Mouse (Mus musculus) midbrain, embryonic 11.5 days (tissue): Measurements from ENCODE around the gene Melk. TPM values are rescaled to one million over a fixed set of nuclear protein-coding genes. Genes with fewer than 3 reads are reported as not detected.

Source experiments
- ATAC-seq: fragments of 200-750 bp; cut with Nextera tagmentation; 2 replicates; pipeline ENCODE4 v1.8.0; 2017; ENCODE audit warnings: moderate TSS enrichment, moderate library complexity; ENCODE audit not compliant: low FRiP score
- DNase-seq: peaks from one replicate; pipeline ENCODE4 v3.0.0; 2015; ENCODE audit warnings: low spot score; ENCODE audit errors: missing footprints
- H3K27ac ChIP-seq: fragments of 300-500 bp; sonication (generic); 2 replicates; pipeline ENCODE4 v1.5.1; 2014; ENCODE audit warnings: low read depth, low read length
- H3K27me3 ChIP-seq: fragments of 300-500 bp; sonication (generic); 2 replicates; pipeline ENCODE4 v1.6.1; 2014; ENCODE audit warnings: mild to moderate bottlenecking, low read length, moderate library complexity, mixed read lengths; ENCODE audit not compliant: control insufficient read depth, insufficient read depth
- H3K36me3 ChIP-seq: fragments of 300-500 bp; sonication (generic); 2 replicates; pipeline ENCODE4 v1.6.1; 2014; ENCODE audit warnings: mild to moderate bottlenecking, low read length, moderate library complexity, mixed read lengths; ENCODE audit not compliant: control insufficient read depth, insufficient read depth
- H3K4me1 ChIP-seq: fragments of 300-500 bp; sonication (generic); 2 replicates; pipeline ENCODE4 v1.6.1; 2014; ENCODE audit warnings: low read length; ENCODE audit not compliant: control insufficient read depth, insufficient read depth
- H3K4me2 ChIP-seq: fragments of 300-500 bp; sonication (generic); 2 replicates; pipeline ENCODE4 v1.6.1; 2014; ENCODE audit warnings: mild to moderate bottlenecking, moderate library complexity
- H3K4me3 ChIP-seq: fragments of 300-500 bp; sonication (generic); 2 replicates; pipeline ENCODE4 v1.5.1; 2014; ENCODE audit warnings: low read depth, low read length
- H3K9ac ChIP-seq: fragments of 300-500 bp; sonication (generic); 2 replicates; pipeline ENCODE4 v1.6.1; 2014; ENCODE audit warnings: low read length
- H3K9me3 ChIP-seq: fragments of 300-500 bp; sonication (generic); 2 replicates; pipeline ENCODE4 v1.6.1; 2016; ENCODE audit warnings: low read length; ENCODE audit not compliant: control insufficient read depth
- WGBS: fragments of 180-500 bp; shearing (Covaris S2); extraction: QIAGEN DNeasy Blood & Tissue Kit; methylation state at CpG from one replicate; pipeline ENCODE4 v1.1.7; 2014; 5-methylcytosine and 5-hydroxymethylcytosine counted together
- polyA plus RNA-seq: library from polyadenylated mRNA; unstranded; fragments of >200 nt; fragmentation: Nextera tagmentation; extraction: Ambion mirVana; gene quantifications from 2 replicates; pipeline ENCODE4 v1.2.1, GENCODE M21; 2014

Melk gene
- polyA plus RNA-seq, 1 experiment from 2014 or later, result 71.6 TPM

DNA sequence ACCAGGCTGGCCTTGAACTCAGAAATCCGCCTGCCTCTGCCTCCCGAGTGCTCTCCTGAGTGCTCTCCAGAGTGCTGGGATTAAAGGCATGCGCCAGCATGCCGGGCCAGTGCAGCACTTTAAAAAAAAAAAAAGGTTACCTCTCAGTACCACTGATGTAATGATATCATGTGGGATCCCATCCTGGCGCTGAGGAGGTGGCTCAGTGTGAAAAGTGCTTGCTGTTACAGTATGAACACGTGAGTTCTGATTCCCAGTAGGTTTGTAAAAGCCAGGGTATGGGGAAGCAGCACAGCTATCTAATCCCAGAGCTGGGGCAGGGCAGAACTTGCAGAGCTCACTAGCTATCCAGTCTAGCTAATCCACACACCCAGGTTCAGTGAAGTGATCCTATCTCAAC lies 33.2 kb upstream of the Melk start:
- no peak overlapping the region for H3K4me3 ChIP-seq
- H3K4me1 ChIP-seq, result no peaks in the 10 kb centered on the region
- ATAC-seq, result no peak
- H3K9me3 ChIP-seq, result no peaks in the 10 kb centered on the region
- WGBS, result 90% methylated on average over 6 of the region's 6 CpGs
- DNase-seq, result no peak
- no peak overlapping the region for H3K4me2 ChIP-seq
- no peak overlapping the region for H3K27ac ChIP-seq
- no peaks in the 10 kb centered on the region for H3K27me3 ChIP-seq
- no peaks in the 10 kb centered on the region for H3K36me3 ChIP-seq
- H3K9ac ChIP-seq, result no peak overlapping the region

DNA sequence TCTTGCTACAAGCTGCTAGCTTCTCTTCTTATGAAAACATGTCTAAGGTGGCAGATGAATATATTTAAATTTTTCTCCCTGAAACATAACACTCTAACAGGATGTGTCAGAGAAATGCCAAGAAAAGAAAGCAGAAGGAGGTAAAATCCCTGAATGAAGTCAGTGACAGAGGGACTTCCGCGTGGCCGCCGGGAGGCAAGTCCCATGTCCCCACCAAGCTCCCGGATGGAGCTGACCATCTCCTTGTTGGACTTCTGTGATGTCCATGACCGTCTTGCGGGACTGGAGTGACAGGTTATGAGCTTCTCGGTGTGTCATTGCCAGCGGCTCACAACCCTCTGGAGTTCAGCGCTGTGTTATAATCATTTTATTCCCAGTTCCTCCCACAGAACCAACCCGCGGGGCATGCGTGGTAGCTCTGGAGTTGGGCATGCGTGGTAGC lies 31.3 kb upstream of the Melk start:
- WGBS, result 93% methylated on average over 14 of the region's 14 CpGs
- H3K4me2 ChIP-seq, result no peak overlapping the region

DNA sequence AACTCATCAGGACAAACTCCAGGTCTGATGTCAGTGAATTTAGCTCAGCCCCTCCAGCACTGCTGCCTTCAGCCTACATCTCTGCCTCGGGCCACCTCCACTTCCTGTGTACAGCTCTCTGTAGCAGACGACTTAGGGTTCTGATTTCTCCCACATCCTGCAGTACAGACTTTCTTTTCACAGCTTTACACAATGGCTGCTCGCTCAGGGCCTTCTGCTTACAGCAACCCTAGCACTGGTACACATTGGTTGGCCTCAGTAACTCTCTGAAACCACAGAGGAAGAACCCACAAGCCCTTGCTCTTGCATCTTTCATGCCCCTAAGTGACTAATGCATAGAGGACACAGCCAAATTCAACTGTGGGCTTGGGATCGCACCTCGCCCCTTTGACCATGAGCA lies 29.5 kb upstream of the Melk start:
- WGBS, result 79% methylated on average over 5 of the region's 5 CpGs
- ATAC-seq (no peak), DNase-seq (no peak)
- Histone ChIP-seq H3K27me3 (no peaks in the 10 kb centered on the region), H3K9ac (no peak overlapping the region), H3K9me3 (no peaks in the 10 kb centered on the region), H3K4me2 (no peak overlapping the region), H3K4me3 (no peak overlapping the region), H3K27ac (no peak overlapping the region), H3K36me3 (no peaks in the 10 kb centered on the region), H3K4me1 (no peaks in the 10 kb centered on the region)

More for the DNA sequence above, 31.3 kb upstream of the Melk start:
- DNase-seq (no peak), ATAC-seq (no peak)
- Histone ChIP-seq H3K27ac (no peak overlapping the region), H3K9me3 (no peaks in the 10 kb centered on the region), H3K9ac (no peak overlapping the region), H3K4me3 (no peak overlapping the region), H3K27me3 (no peaks in the 10 kb centered on the region), H3K4me1 (no peaks in the 10 kb centered on the region), H3K36me3 (no peaks in the 10 kb centered on the region)

DNA sequence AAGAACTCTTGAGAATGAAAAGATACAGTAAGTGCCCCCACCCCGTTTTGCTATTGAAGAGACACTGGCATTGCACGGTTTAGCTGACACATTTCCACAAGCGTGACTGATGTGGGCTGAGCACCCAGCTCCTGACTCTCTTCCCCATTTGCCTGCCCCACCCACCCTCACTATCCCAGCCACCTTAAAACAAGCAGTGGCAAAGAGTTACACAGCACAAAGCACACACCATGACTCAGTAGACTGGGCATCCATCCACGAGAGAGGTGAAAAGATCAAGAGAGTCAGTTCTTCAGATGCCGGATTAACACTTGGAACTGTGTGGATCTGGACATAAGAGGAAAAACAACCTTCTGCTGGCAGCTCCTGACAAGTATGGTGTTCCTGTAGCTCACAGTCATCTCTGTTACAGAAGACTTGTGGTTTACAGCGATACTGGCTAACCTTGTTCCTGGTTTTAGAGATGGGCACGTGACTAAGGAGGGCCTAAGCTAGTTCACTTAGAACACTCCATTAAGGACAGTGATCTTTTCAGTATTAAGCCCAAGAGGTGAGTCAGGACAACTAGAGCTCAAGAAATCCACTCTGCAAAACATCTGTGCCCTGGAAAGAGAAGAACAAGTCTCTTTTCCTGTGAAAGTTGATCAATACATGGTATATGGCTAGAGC lies 18.9 kb upstream of the Melk start:
- no peak overlapping the region for H3K9ac ChIP-seq
- no peaks in the 10 kb centered on the region for H3K9me3 ChIP-seq
- WGBS, result 83% methylated on average over 7 of the region's 7 CpGs
- DNase-seq, result no peak
- H3K27me3 ChIP-seq, result no peaks in the 10 kb centered on the region
- no peak overlapping the region for H3K4me3 ChIP-seq
- H3K36me3 ChIP-seq, result no peaks in the 10 kb centered on the region
- no peak overlapping the region for H3K4me2 ChIP-seq
- no peak for ATAC-seq
- no peak overlapping the region for H3K27ac ChIP-seq
- H3K4me1 ChIP-seq, result no peaks in the 10 kb centered on the region

DNA sequence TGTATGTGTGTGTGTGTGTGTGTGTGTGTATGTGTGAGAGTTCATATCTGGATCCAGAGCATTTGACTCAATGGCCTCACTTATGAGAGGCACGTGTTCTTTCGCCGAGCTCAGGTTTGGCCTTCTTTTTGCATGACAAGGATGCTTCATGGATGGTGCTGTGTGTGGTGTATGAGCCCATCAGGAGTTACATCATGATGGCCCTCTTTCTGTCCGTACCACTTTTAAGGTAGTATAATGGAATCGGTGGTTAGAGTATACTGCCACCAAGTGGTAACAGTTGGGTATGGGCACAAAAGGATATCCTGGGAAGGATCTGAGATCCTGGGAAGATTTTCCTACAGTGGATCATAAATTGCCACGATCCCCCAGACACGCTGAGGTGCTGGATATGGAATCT lies 8.1 kb upstream of the Melk start:
- 13% methylated on average over 7 of the region's 7 CpGs for WGBS
- H3K27me3 ChIP-seq, result no peaks in the 10 kb centered on the region
- no peak overlapping the region for H3K27ac ChIP-seq
- DNase-seq (peak; percentile 93), ATAC-seq (0 out of 2 replicates have a peak, but pooled peaks have one; percentile 52)
- no peak overlapping the region for H3K4me3 ChIP-seq
- H3K36me3 ChIP-seq, result no peaks in the 10 kb centered on the region
- H3K4me1 ChIP-seq, result no peaks in the 10 kb centered on the region
- no peak overlapping the region for H3K4me2 ChIP-seq
- H3K9me3 ChIP-seq, result no peaks in the 10 kb centered on the region
- no peak overlapping the region for H3K9ac ChIP-seq

DNA sequence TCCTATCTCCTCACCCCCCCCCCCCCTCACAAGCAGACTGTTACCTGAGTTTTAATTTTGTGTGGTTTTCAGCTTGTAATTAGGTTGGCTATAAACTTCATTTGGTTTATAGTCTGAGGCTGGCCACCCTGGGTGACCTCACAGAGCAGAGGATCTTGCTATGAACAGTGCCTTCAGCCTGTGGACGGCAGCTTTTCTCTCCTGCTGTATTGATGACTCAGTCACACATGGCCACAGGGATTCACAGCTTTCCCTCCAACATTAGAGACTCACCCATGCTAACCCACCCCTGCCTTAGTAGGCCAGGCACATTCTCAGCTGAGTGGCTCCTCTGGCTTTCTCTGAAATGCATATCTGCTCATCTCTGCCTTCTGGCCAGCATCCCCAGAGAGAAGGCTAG lies 4.8 kb upstream of the Melk start:
- Histone ChIP-seq H3K36me3 (no peaks in the 10 kb centered on the region), H3K4me2 (no peak overlapping the region), H3K27ac (no peak overlapping the region), H3K9ac (no peak overlapping the region), H3K4me1 (no peaks in the 10 kb centered on the region), H3K9me3 (no peaks in the 10 kb centered on the region), H3K27me3 (no peaks in the 10 kb centered on the region), H3K4me3 (no peak overlapping the region)
- ATAC-seq (no peak), DNase-seq (no peak)
- WGBS, result 64% methylated on average over 1 of the region's 1 CpGs

DNA sequence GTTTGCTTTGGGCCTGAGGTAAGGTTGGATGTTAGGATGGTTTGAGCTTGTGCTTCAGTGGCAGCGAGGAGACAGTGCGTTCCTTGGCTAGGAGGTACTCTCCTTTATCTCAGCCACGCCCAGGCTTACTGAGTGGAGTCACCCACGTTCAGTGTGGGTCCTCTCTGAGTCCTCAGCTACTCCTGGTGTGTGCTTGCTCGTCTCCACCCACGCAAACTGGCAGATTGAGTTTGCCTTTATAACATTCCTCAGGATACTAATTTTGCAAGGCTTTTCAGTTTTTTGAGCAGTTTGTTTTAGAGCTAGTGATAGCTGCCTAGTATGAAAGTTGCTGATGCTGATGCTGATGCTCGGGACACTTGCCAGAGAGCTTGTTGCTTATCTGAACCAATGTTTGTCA lies 5.9 kb downstream of the Melk start:
- Histone ChIP-seq H3K4me3 (no peak overlapping the region), H3K9me3 (no peaks in the 10 kb centered on the region), H3K27me3 (no peaks in the 10 kb centered on the region), H3K4me2 (no peak overlapping the region), H3K36me3 (peaks cover 2% of the 10 kb centered on the region; the same call in 1 of the 2 replicates), H3K4me1 (peaks cover 5% of the 10 kb centered on the region), H3K27ac (no peak overlapping the region), H3K9ac (no peak overlapping the region)
- DNase-seq, result no peak
- 91% methylated on average over 7 of the region's 7 CpGs for WGBS
- no peak for ATAC-seq

DNA sequence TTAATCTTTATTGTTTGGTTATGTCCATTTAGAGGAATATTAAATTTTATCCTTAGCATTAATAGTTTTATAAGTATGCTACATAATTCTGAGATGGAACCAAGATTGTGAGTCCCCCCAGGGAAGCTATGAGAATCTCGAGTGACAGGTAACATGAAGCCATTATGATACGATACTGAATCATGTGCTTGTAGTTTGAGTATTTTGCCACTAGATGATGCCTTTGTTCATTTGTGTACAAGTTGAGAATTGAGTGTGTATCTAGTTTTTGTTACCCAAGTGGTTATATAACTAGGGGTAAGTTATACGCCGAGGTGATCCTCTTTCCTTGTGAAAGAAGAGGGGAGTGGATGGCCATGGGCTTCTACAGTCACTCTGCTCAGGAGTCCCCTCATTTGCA lies 9.8 kb downstream of the Melk start:
- Histone ChIP-seq H3K4me2 (no peak overlapping the region), H3K27ac (no peak overlapping the region), H3K4me1 (no peaks in the 10 kb centered on the region), H3K9ac (no peak overlapping the region), H3K4me3 (no peak overlapping the region), H3K9me3 (no peaks in the 10 kb centered on the region), H3K27me3 (no peaks in the 10 kb centered on the region), H3K36me3 (no peaks in the 10 kb centered on the region; the same call in 1 of the 2 replicates)
- DNase-seq (no peak), ATAC-seq (no peak)
- 87% methylated on average over 4 of the region's 4 CpGs for WGBS

DNA sequence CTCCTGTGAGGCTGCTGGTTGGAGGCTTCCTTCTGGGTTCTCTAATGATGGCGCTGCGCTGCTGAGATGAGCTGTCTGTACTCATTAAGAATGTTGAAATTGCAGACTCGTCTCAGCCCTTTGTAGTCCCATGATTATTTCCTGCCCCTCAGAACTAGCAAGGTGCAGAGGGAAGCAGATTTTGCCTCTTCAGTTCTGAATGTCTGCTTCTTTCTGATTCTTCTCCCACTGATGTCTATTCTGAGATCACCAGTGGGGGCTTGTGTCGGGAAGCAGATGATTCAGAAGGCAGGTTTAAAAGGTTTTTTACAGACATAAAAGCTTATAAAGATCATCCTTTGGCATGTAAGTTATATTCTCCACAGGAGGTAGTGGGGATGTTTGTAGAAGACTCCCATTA lies 10.2 kb downstream of the Melk start:
- Histone ChIP-seq H3K27me3 (no peaks in the 10 kb centered on the region), H3K27ac (no peak overlapping the region), H3K9me3 (no peaks in the 10 kb centered on the region), H3K36me3 (no peaks in the 10 kb centered on the region; the same call in 1 of the 2 replicates), H3K4me2 (no peak overlapping the region), H3K4me1 (no peaks in the 10 kb centered on the region), H3K9ac (no peak overlapping the region), H3K4me3 (no peak overlapping the region)
- DNase-seq, result no peak
- no peak for ATAC-seq
- 96% methylated on average over 4 of the region's 4 CpGs for WGBS
